Mouse (Mus musculus) urinary bladder, postnatal 36 days (tissue): ENCODE measurements around the gene Nupr1l.
"Not testable (repeated sequence)": the region's sequence is repeated elsewhere in the genome, so short reads cannot be mapped to it uniquely, and the experiment has no call there.

Experiments
- DNase-seq, 2 experiments: peaks; one replicate each; pipeline ENCODE4 v3.0.0; 2022; ENCODE audit warnings: low spot score in 2 of 2, mixed read lengths in 1 of 2

Gene Nupr1l

GRCm38 (mm10) chr5:129908242-129908965 is at the start of gene Nupr1l:
Gene Nupr1l (plus strand): TSS chr5:129908540.
- DNase-seq: peak; percentile 82 to 91

GRCm38 (mm10) chr5:129862325-129862724 is 46.0 kb upstream of the Nupr1l start:
- no peak for DNase-seq

GRCm38 (mm10) chr5:129864467-129864866 is 43.9 kb upstream of the Nupr1l start:
- peak in 1 of 2 experiments; percentile 23 for DNase-seq

GRCm38 (mm10) chr5:129865841-129866240 is 42.5 kb upstream of the Nupr1l start:
- no peak for DNase-seq

GRCm38 (mm10) chr5:129869238-129869995 is 38.9 kb upstream of the Nupr1l start:
- DNase-seq: no peak

- DNase-seq: no peak
Observed at GRCm38 (mm10) chr5:129871238-129871637, 37.1 kb upstream of the Nupr1l start.

GRCm38 (mm10) chr5:129873942-129874341 is 34.4 kb upstream of the Nupr1l start:
- no peak for DNase-seq

GRCm38 (mm10) chr5:129875098-129875497 is 33.2 kb upstream of the Nupr1l start:
- DNase-seq: no peak

GRCm38 (mm10) chr5:129877731-129878455 is 30.4 kb upstream of the Nupr1l start:
- DNase-seq: peak in 1 of 2 experiments; percentile 58

GRCm38 (mm10) chr5:129878946-129879345 is 29.4 kb upstream of the Nupr1l start:
- peak; percentile 23 to 75 for DNase-seq

- DNase-seq: no peak
Observed at GRCm38 (mm10) chr5:129879888-129880287, 28.5 kb upstream of the Nupr1l start.

- no peak for DNase-seq
Observed at GRCm38 (mm10) chr5:129886271-129886670, 22.1 kb upstream of the Nupr1l start.

GRCm38 (mm10) chr5:129886911-129887636 is 21.3 kb upstream of the Nupr1l start, which contains the start of gene Chchd2:
Gene Chchd2 (minus strand): TSS chr5:129887470.
- peak; percentile 91 to 92 for DNase-seq

- not testable (repeated sequence) for DNase-seq
Observed at GRCm38 (mm10) chr5:129890390-129890789, 17.9 kb upstream of the Nupr1l start.

- peak; percentile 85 to 88 for DNase-seq
Observed at GRCm38 (mm10) chr5:129895198-129896088, 12.9 kb upstream of the Nupr1l start, which contains the start of gene Zbed5. Gene Zbed5 (plus strand): TSS chr5:129895723.

- DNase-seq: no peak
Observed at GRCm38 (mm10) chr5:129898449-129898848, 9.9 kb upstream of the Nupr1l start, which contains the start of gene Phkg1. Gene Phkg1 (minus strand): TSS chr5:129898549.

GRCm38 (mm10) chr5:129907775-129908174 is 565 bp upstream of the Nupr1l start:
- no peak for DNase-seq

- no peak for DNase-seq
Observed at GRCm38 (mm10) chr5:129909147-129909546, 807 bp downstream of the Nupr1l start.

GRCm38 (mm10) chr5:129909591-129909990 is 1.3 kb downstream of the Nupr1l start:
- DNase-seq: no peak

- peak in 1 of 2 experiments; percentile 13 for DNase-seq
Observed at GRCm38 (mm10) chr5:129914024-129914423, 5.7 kb downstream of the Nupr1l start.
